Mouse (Mus musculus): ENCODE measurements around the gene Cdh3. TPM values are rescaled to one million over a fixed set of nuclear protein-coding genes. Genes with fewer than 3 reads are reported as not detected.

Cdh3 gene
- total and polyA plus RNA-seq, 3 experiments: not detected

DNA sequence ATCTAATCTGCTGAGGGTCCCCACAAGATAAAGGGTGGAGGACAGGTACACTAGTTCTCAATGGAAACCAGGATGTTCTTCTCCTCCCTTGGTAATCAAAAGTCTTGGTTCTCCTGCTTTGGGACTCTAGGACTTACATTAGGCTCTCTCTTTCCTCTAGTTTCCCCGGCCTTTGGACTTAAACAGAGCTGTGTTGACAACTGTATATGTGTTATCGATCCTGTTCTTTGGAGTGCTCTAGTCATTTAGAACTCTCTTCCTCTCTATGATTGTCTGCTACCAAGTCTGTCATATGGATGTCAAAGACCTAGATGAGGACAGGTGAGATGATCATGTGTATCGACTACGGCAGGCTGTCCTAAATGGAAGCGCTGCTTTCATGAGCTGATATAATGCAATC lies 86.4 kb downstream of the Cdh3 start:
- DNase-seq (ENCODE audit: low read depth, low spot score): no peak
- Histone ChIP-seq H3K27me3 (ENCODE audit: control insufficient read depth in 1 of 2, insufficient read depth in 2 of 2, low read length in 2 of 2) (peaks cover 0 to 3% of the 10 kb centered on the region in 2 experiments; a peak in 3 of 4 replicates), H3K79me2 (ENCODE audit: control insufficient read depth, insufficient read depth, low read length, poor library complexity) (no peaks in the 10 kb centered on the region), H3K9me3 (replicated peaks; ENCODE audit: insufficient read depth, low read length) (no peaks in the 10 kb centered on the region), H3K4me1 (ENCODE audit: control insufficient read depth in 1 of 2, insufficient read depth in 2 of 2, low read length in 2 of 2) (no peaks in the 10 kb centered on the region), H3K9ac (ENCODE audit: control insufficient read depth, low read depth, low read length, poor library complexity, severe bottlenecking) (no peak overlapping the region), H3K27ac (ENCODE audit: control insufficient read depth, low read depth, low read length) (no peak overlapping the region), H3K36me3 (ENCODE audit: control insufficient read depth in 1 of 2, insufficient read depth in 2 of 2, low read length in 2 of 2) (no peaks in the 10 kb centered on the region), H3K4me3 (ENCODE audit: control insufficient read depth in 1 of 2, insufficient read depth in 1 of 2, low read depth in 2 of 2, low read length in 2 of 2) (no peak overlapping the region)
- TF ChIP-seq POLR2AphosphoS2 (IDR thresholded peaks at IDR 0.05; ENCODE audit: low read length): no peak
- no peak for TF ChIP-seq POLR2A (IDR thresholded peaks at IDR 0.05; ENCODE audit: control insufficient read depth in 1 of 2, insufficient read depth in 1 of 2, low read depth in 1 of 2, low read length in 2 of 2, poor library complexity in 1 of 2)
- no peak for TF ChIP-seq CTCF (IDR thresholded peaks at IDR 0.05 in 2 of 3, conservative IDR thresholded peaks at IDR 0.05 in 1 of 3; ENCODE audit: control insufficient read depth in 1 of 3, insufficient read depth in 1 of 3, low read depth in 2 of 3, low read length in 3 of 3, poor library complexity in 1 of 3, severe bottlenecking in 1 of 3)
- TF ChIP-seq SIN3A (IDR thresholded peaks at IDR 0.05; ENCODE audit: low read length): no peak
- TF ChIP-seq NRF1 (IDR thresholded peaks at IDR 0.05; ENCODE audit: insufficient read depth, low read depth, low read length, poor library complexity, severe bottlenecking): no peak
- no peak for TF ChIP-seq MYC (IDR thresholded peaks at IDR 0.05; ENCODE audit: low read depth, low read length)
- TF ChIP-seq KAT2A (conservative IDR thresholded peaks at IDR 0.05; ENCODE audit: low read depth, low read length): no peak
- TF ChIP-seq HCFC1 (IDR thresholded peaks at IDR 0.05; ENCODE audit: low read depth, low read length): no peak
- no peak for TF ChIP-seq MXI1 (IDR thresholded peaks at IDR 0.05; ENCODE audit: low read depth, low read length)
- TF ChIP-seq TAL1 (IDR thresholded peaks at IDR 0.05; ENCODE audit: low read length): no peak
- no peak for TF ChIP-seq E2F4 (IDR thresholded peaks at IDR 0.05; ENCODE audit: borderline replicate concordance, low read depth, low read length)
- no peak for TF ChIP-seq EP300 (IDR thresholded peaks at IDR 0.05; ENCODE audit: low read depth in 1 of 2, low read length in 2 of 2)
- TF ChIP-seq MEF2A (IDR thresholded peaks at IDR 0.05; ENCODE audit: extremely low read depth, insufficient replicate concordance, low read depth, low read length, poor library complexity, severe bottlenecking): no peak

DNA sequence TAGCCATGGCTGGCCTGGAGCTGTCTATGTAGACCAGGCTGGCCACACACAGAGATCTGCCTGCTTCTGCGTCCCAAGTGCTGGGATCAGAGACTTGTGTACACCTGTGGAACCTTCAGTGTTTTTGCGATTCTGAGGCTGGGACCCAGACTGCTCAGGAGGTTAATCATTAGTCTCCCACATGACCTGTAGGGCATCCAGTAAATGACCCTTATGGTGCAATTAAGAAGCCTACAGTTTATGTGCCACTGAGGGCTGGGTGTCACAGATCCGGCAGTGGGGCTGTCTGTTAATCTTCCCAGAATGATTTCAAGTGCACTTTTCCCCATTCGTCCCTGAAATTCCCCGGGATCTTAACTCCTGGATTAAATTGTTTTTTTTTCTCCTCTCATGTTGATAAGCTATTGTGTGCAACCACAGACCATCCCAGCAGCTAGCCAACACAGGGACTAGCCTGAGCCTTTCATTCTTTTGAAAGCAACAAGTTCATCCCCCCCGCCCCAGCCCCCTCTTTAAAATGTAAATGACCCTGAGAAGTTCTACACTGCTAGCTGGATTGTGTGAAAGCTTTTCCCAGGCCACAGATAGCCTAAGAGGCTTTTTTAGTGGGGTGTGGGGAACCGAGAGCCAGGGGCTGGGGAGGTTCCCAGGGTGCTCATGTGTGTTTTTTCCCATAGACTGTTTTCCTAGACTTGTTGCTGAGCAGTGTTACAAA lies 88.7 kb downstream of the Cdh3 start:
- Histone ChIP-seq H3K9ac (ENCODE audit: control insufficient read depth, low read depth, low read length, poor library complexity, severe bottlenecking) (no peak overlapping the region), H3K36me3 (ENCODE audit: control insufficient read depth in 1 of 2, insufficient read depth in 2 of 2, low read length in 2 of 2) (no peaks in the 10 kb centered on the region), H3K9me3 (replicated peaks; ENCODE audit: insufficient read depth, low read length) (no peaks in the 10 kb centered on the region), H3K27ac (ENCODE audit: control insufficient read depth, low read depth, low read length) (no peak overlapping the region), H3K4me1 (ENCODE audit: control insufficient read depth in 1 of 2, insufficient read depth in 2 of 2, low read length in 2 of 2) (no peaks in the 10 kb centered on the region), H3K79me2 (ENCODE audit: control insufficient read depth, insufficient read depth, low read length, poor library complexity) (no peaks in the 10 kb centered on the region), H3K27me3 (ENCODE audit: control insufficient read depth in 1 of 2, insufficient read depth in 2 of 2, low read length in 2 of 2) (peaks cover 0 to 3% of the 10 kb centered on the region in 2 experiments; a peak in 1 of 4 replicates), H3K4me3 (ENCODE audit: control insufficient read depth in 1 of 2, insufficient read depth in 1 of 2, low read depth in 2 of 2, low read length in 2 of 2) (no peak overlapping the region)
- TF ChIP-seq TBP (IDR thresholded peaks at IDR 0.05; ENCODE audit: low read depth, low read length) (no peak), SMC3 (IDR thresholded peaks at IDR 0.05; ENCODE audit: low read depth, low read length) (no peak), NELFE (IDR thresholded peaks at IDR 0.05; ENCODE audit: low read depth, low read length) (no peak), E2F4 (IDR thresholded peaks at IDR 0.05; ENCODE audit: borderline replicate concordance, low read depth, low read length) (no peak)
- no peak for DNase-seq (ENCODE audit: low read depth, low spot score)

All from MEL (cell line).